Mouse (Mus musculus): Measurements from ENCODE around the gene Lats2. TPM values are rescaled to one million over a fixed set of nuclear protein-coding genes. Genes with fewer than 3 reads are reported as not detected.
"Not testable (repeated sequence)": the region's sequence is repeated elsewhere in the genome, so short reads cannot be mapped to it uniquely, and the experiment has no call there.

Lats2 gene
- polyA plus RNA-seq, 1 experiment from 2014 or later: 6.6 TPM

DNA sequence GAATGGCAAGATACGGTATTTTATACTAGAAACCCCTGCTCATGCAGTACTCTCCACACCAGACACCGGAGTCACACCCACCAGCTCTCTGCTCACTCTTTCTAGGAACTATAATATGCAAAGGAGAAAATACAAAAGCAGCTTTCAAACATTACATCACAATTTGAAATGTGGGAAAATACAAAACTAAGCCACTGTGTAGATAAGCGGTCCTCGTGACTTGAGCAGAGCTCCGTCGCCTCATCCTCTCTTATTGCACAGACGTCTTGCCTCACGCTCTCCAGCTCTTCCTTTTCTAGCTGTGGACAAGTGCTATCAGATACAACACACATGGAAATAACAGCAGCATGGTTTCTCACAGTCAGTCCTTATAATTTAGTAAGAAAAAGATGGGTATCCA is 67.5 kb downstream of the Lats2 start:
- Histone ChIP-seq H3K4me2 (no peak overlapping the region), H3K9me3 (replicated peaks) (no peaks in the 10 kb centered on the region; the same call in 1 of the 2 replicates), H3K36me3 (peaks cover 34% of the 10 kb centered on the region), H3K4me1 (peaks cover 37% of the 10 kb centered on the region), H3K27me3 (replicated peaks) (no peaks in the 10 kb centered on the region), H3K9ac (no peak overlapping the region), H3K27ac (0 out of 2 replicates have a peak overlapping the region, but pooled peaks have one; percentile 49), H3K4me3 (no peak overlapping the region)
- no peak for ATAC-seq
- 61% methylated on average over 8 of the region's 8 CpGs for WGBS (ENCODE audit: insufficient replicate concordance)

GRCm38 (mm10) chr14:57688066-57688465 is 70.1 kb downstream of the Lats2 start:
- H3K9me3 ChIP-seq (replicated peaks); H3K9ac ChIP-seq; H3K4me3 ChIP-seq; H3K27ac ChIP-seq; H3K27me3 ChIP-seq (replicated peaks); H3K4me2 ChIP-seq; ATAC-seq: not testable (repeated sequence)
- Histone ChIP-seq H3K4me1 (peaks cover 37% of the 10 kb centered on the region), H3K36me3 (peaks cover 19% of the 10 kb centered on the region)
- 81% methylated on average over 7 of the region's 7 CpGs for WGBS (ENCODE audit: insufficient replicate concordance)

GRCm38 (mm10) chr14:57687441-57687840 is 70.7 kb downstream of the Lats2 start:
- no peak for ATAC-seq
- H3K4me1 ChIP-seq: peaks cover 32% of the 10 kb centered on the region
- H3K27me3 ChIP-seq (replicated peaks): no peaks in the 10 kb centered on the region
- H3K9me3 ChIP-seq (replicated peaks): no peaks in the 10 kb centered on the region; the same call in 1 of the 2 replicates
- no peak overlapping the region for H3K27ac ChIP-seq
- no peak overlapping the region for H3K4me3 ChIP-seq
- WGBS (ENCODE audit: insufficient replicate concordance): 79% methylated on average over 5 of the region's 5 CpGs
- H3K4me2 ChIP-seq: no peak overlapping the region
- no peak overlapping the region for H3K9ac ChIP-seq
- H3K36me3 ChIP-seq: peaks cover 16% of the 10 kb centered on the region

- H3K4me2 ChIP-seq: no peak overlapping the region
- peaks cover 11% of the 10 kb centered on the region for H3K36me3 ChIP-seq
- H3K27me3 ChIP-seq (replicated peaks): no peaks in the 10 kb centered on the region
- no peak overlapping the region for H3K27ac ChIP-seq
- H3K4me1 ChIP-seq: peaks cover 25% of the 10 kb centered on the region
- H3K4me3 ChIP-seq: no peak overlapping the region
- no peak for ATAC-seq
- no peaks in the 10 kb centered on the region for H3K9me3 ChIP-seq (replicated peaks)
- no peak overlapping the region for H3K9ac ChIP-seq
- WGBS (ENCODE audit: insufficient replicate concordance): 77% methylated on average over 6 of the region's 6 CpGs
Measured at GRCm38 (mm10) chr14:57686647-57687046, 71.5 kb downstream of the Lats2 start.

DNA sequence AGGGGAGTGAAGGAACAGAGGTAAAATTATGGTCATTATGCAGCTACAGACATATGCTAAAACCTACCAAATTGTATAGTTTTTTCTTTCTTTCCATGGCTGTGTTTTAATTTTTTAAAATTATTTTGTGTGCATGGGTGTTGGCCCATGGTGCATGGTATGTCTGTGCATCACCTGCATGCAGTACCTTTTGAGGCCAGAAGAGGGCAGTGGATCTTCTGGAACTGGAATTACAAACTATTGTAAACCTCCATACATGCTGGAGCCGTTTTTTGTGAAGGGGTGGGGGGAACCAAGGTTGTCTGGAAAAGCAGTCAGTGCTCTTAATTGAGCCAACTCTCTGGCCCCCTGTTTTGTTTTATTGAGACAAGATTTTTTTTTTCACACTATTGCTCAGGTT is 73.6 kb downstream of the Lats2 start:
- Histone ChIP-seq H3K4me2 (no peak overlapping the region), H3K27ac (no peak overlapping the region), H3K4me3 (no peak overlapping the region), H3K27me3 (replicated peaks) (no peaks in the 10 kb centered on the region), H3K36me3 (no peaks in the 10 kb centered on the region), H3K9ac (no peak overlapping the region), H3K4me1 (peaks cover 7% of the 10 kb centered on the region; the same call in 1 of the 2 replicates), H3K9me3 (replicated peaks) (no peaks in the 10 kb centered on the region)
- WGBS (ENCODE audit: insufficient replicate concordance): 5% methylated on average over 1 of the region's 1 CpGs
- peak; percentile 57; the same call in 1 of the 2 replicates for ATAC-seq

DNA sequence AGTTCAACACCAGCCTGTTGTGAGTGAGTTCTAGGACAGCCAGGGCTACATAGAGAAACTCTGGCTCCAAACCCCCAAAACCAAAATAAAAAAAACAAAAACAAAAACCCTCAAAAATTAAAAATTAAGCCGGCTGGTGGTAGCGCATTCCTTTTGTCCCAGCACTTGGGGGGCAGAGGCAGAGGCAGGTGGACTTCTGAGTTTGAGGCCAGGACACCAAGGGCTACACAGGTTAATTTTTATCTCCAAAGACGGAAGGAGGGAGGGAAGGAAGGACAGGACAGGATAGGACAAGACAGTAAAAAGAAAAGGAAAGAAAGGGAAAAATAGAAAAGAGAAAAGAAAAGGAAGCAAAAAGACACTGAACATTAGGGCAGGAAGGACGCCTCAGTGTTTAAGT is 75.4 kb downstream of the Lats2 start:
- H3K27ac ChIP-seq: no peak overlapping the region
- no peaks in the 10 kb centered on the region for H3K27me3 ChIP-seq (replicated peaks)
- 78% methylated on average over 4 of the region's 4 CpGs for WGBS (ENCODE audit: insufficient replicate concordance)
- ATAC-seq: no peak
- H3K4me2 ChIP-seq: no peak overlapping the region
- no peak overlapping the region for H3K4me3 ChIP-seq
- no peak overlapping the region for H3K9ac ChIP-seq
- no peaks in the 10 kb centered on the region for H3K36me3 ChIP-seq
- no peaks in the 10 kb centered on the region for H3K9me3 ChIP-seq (replicated peaks)
- H3K4me1 ChIP-seq: no peaks in the 10 kb centered on the region

- 30% methylated on average over 5 of the region's 5 CpGs for WGBS (ENCODE audit: insufficient replicate concordance)
- no peak overlapping the region for H3K4me2 ChIP-seq
- H3K4me1 ChIP-seq: no peaks in the 10 kb centered on the region
- no peaks in the 10 kb centered on the region for H3K27me3 ChIP-seq (replicated peaks)
- H3K27ac ChIP-seq: no peak overlapping the region
- no peaks in the 10 kb centered on the region for H3K9me3 ChIP-seq (replicated peaks)
- no peak for ATAC-seq
- no peaks in the 10 kb centered on the region for H3K36me3 ChIP-seq
- H3K4me3 ChIP-seq: no peak overlapping the region
- no peak overlapping the region for H3K9ac ChIP-seq
Measured at GRCm38 (mm10) chr14:57679958-57680535, 78.1 kb downstream of the Lats2 start.

- H3K27ac ChIP-seq: no peak overlapping the region
- H3K36me3 ChIP-seq: no peaks in the 10 kb centered on the region
- no peak overlapping the region for H3K4me3 ChIP-seq
- H3K4me2 ChIP-seq: no peak overlapping the region
- no peaks in the 10 kb centered on the region for H3K27me3 ChIP-seq (replicated peaks)
- WGBS (ENCODE audit: insufficient replicate concordance): 12% methylated on average over 1 of the region's 1 CpGs
- no peak for ATAC-seq
- H3K9ac ChIP-seq: no peak overlapping the region
- no peaks in the 10 kb centered on the region for H3K4me1 ChIP-seq
- no peaks in the 10 kb centered on the region for H3K9me3 ChIP-seq (replicated peaks)
Measured at GRCm38 (mm10) chr14:57679523-57679922, 78.7 kb downstream of the Lats2 start.

DNA sequence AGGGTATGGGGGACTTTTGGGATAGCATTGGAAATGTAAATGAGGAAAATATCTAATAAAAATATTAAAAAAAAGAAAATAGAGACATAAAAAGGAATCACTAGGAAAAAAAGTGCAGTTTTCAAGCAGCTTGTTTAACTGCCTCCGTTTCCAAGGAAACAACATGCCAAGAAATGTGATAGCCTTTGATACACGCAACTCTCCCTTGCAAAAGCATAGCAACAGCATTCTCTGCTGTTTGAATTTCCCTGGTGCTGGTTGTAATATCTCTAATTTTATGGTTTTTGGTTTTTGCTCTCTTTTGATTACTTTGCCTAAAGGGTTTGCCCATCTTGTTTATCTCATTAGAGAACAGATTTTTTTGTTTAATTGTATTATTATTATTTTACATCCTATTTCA is 82.7 kb downstream of the Lats2 start:
- no peak for ATAC-seq
- Histone ChIP-seq H3K9ac (no peak overlapping the region), H3K4me2 (no peak overlapping the region), H3K9me3 (replicated peaks) (no peaks in the 10 kb centered on the region), H3K4me1 (no peaks in the 10 kb centered on the region), H3K27ac (no peak overlapping the region), H3K4me3 (no peak overlapping the region), H3K27me3 (replicated peaks) (no peaks in the 10 kb centered on the region), H3K36me3 (no peaks in the 10 kb centered on the region)
- WGBS (ENCODE audit: insufficient replicate concordance): 66% methylated on average over 2 of the region's 2 CpGs

DNA sequence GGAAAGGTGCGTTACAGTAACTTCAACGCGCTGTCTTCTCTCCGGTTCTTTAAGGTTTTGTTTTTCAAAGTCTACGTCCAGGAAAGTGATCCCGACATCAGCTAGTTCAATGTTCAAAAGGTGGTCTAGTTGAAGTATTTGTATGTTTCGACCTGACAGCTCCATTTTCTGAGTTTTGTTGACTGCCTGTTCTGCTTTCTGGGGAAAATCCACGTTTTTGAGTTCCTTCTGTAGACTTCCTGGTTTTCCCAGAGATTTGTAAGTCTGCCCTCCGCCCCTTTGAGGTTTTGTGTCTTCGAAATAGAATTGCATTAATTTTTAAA is 92.6 kb downstream of the Lats2 start:
- H3K27ac ChIP-seq: peak overlapping the region; percentile 98
- no peaks in the 10 kb centered on the region for H3K9me3 ChIP-seq (replicated peaks)
- H3K4me1 ChIP-seq: peaks cover 42% of the 10 kb centered on the region
- peak overlapping the region; percentile 91 for H3K9ac ChIP-seq
- WGBS (ENCODE audit: insufficient replicate concordance): 6% methylated on average over 10 of the region's 10 CpGs
- peaks cover 9% of the 10 kb centered on the region; the same call in 1 of the 2 replicates for H3K36me3 ChIP-seq
- H3K4me3 ChIP-seq: peak overlapping the region; percentile 81
- no peak for ATAC-seq
- H3K4me2 ChIP-seq: peak overlapping the region; percentile 76
- H3K27me3 ChIP-seq (replicated peaks): no peaks in the 10 kb centered on the region

DNA sequence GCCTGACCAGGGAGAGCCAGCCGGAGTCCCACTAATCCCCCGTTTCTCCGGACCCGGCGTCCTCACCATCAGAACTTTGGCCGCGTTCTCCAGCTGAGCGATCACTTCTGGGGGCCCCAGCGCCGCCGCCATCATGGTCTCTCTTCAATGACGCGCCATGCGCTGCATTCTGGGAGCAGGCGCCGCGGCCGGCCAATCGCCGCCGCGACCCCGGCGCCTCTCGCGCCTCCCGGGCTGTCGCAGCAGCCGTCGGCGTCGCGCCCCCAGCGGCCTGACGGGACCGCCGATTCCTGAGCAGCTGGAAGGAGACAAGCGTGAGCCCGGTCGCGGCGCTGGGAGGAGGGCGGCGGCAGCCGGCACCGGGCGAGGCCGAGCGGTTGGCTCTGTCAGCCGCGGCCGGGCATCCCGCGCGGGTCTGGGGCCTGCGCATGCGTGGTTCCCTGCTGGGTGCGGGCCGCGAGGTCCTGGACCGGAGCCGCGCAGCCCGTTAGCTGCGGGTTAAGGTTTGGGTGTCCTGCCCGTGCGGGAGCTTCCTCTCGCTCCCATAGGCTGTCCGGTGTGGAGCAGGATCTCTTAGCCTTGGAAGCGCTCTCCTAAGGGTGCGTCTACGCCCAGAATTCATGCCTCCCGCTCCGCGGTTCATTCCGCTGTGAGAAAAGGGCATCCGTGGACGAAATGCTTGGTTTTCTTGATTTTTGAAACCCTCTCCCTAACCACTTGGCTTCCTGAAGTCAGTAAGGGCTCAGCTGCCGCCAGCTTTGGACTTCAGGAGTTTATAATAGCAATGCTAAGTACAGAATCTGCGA is 93.2 kb downstream of the Lats2 start, which contains the start of gene Xpo4:
TSS of gene Xpo4 (minus strand) at position 609 of the 806 bp plus-strand sequence.
- Histone ChIP-seq H3K4me1 (peaks cover 42% of the 10 kb centered on the region), H3K27ac (peak within 1 kb of the TSS; percentile 98), H3K4me3 (peak within 1 kb of the TSS; percentile 81), H3K27me3 (replicated peaks) (no peaks in the 10 kb centered on the region), H3K9ac (peak within 1 kb of the TSS; percentile 91), H3K36me3 (peaks cover 9% of the 10 kb centered on the region; the same call in 1 of the 2 replicates), H3K9me3 (replicated peaks) (no peaks in the 10 kb centered on the region), H3K4me2 (peak within 1 kb of the TSS; percentile 76)
- WGBS (ENCODE audit: insufficient replicate concordance): under 1% methylated on average over 73 of the region's 80 CpGs
- ATAC-seq: peak; percentile 90

DNA sequence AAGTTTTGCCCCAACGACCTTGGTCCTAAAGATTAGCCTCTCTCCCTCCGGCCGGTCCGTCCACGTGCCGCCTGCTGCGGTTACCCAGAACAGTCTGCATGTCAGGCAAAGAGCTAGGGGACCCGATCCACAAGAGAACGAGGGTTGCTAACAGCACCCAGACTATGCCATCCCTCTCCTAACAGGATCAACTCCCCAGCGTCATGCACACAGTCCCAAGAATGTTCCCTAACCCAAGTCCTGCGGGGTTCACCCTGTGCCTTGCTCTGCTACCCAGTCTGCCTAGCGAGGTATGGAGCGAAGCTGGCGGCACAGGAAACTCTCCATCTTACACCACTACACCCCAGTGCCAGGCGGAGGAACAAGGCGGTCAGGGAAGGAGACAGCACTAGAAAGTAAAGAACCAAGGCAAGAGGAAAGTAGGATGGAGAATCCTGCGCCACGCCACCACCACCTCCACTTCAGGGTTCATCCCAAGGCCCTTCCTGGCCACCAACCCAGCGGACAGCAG is 93.8 kb downstream of the Lats2 start:
- Histone ChIP-seq H3K9me3 (replicated peaks) (no peaks in the 10 kb centered on the region), H3K27ac (peak overlapping the region; percentile 98), H3K9ac (peak overlapping the region; percentile 91), H3K4me3 (peak overlapping the region; percentile 81), H3K4me1 (peaks cover 42% of the 10 kb centered on the region), H3K36me3 (peaks cover 12% of the 10 kb centered on the region; the same call in 1 of the 2 replicates), H3K4me2 (peak overlapping the region; percentile 76), H3K27me3 (replicated peaks) (no peaks in the 10 kb centered on the region)
- ATAC-seq: peak; percentile 59
- WGBS (ENCODE audit: insufficient replicate concordance): under 1% methylated on average over 19 of the region's 19 CpGs
